Mouse (Mus musculus) layer of hippocampus, adult 11-12 months (tissue): ENCODE results near the gene Gm20517.
"Not testable (repeated sequence)": the region's sequence is repeated elsewhere in the genome, so short reads cannot be mapped to it uniquely, and the experiment has no call there.

ENCODE experiments used
- DNase-seq: peaks from one replicate; pipeline ENCODE4 v3.0.0; 2022; ENCODE audit warnings: low spot score

Gene Gm20517

DNA sequence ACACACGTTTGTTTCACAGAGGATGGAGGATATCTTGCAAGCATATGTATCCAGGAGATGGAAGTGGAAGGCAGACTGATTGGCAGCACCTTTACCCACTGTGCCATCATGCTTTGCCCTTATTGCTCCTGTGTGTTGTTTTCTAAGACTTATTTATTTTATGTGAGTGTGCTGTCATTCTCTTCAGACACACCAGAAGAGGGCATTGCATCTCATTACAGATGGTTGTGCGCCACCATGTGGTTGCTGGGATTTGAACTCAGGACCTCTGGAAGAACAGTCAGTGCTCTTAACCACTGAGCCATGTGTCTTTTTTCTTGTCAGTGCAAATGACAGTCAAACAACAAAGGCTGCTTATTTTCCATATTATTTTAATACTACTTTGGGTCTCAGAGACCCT, 16.4 kb downstream of the Gm20517 start:
- no peak for DNase-seq

- DNase-seq = peak; percentile 93
These were observed 17.7 kb downstream of the Gm20517 start for GRCm38 (mm10) chr17:47628851-47629676.

DNA sequence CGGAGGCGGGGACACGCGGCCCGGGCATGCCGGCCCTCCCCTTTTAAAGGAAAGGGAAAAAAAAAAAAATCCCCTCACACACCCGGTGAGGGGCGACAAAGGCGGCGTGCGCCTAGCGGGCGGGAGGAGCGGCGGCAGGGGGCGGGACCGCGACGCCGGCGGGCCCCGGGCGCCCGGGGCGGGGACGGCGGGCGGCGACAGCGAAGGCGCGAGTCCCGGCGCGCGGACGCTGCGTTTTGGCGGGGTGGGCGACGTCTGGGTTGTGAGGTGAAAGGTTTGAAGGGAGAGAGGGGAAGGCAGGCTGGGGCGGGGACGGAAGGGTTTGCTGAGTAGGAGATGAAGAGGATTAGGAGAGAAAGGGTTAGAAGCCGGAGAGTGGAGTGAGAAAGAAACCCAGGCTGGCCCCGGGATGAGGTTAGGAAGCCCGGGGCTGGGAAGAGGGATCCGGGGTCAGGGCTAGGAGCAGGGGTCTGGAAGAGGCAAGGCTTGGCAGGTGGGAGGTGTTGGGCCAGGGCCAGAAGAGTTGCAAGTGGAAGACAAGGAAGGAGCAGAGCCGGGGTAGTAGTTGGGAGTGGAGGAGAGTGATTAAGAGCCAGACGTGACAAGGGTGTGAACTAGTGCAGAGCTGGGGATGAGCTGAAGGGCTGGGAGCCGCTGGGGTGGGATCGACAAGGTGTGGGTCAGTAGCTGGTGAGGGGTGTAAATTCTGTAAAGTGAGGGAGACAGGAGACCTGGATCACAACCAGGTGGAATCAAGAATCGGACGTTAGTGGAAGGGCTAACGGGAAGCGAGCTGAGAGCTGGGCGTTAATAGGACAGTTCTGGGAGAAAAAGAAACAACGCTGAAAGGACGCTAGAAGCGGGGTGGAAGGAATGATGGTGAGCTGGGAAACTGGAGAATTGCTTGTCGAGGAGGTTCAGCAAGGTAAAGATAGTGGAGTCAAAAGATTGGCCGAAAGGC, 18.6 kb downstream of the Gm20517 start:
- peak; percentile 43 for DNase-seq

DNA sequence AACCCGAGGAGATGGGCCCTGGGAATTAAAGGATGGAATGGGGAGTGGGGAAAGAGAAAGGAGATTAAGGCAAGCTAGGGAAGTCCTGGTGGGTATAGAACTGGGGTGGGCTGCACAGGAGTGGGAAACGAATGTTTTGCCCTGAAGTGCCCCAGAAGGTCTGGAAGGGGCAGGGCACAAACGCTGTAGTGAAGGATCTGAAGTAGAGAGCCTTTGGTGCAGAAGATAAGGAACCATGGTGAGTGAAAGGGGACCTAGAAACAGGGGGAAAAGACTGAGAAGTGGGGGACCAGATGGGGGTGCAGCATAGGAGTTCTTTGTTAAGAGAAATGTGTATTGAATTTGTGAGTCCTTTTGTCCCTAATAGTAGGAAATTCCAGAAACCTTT, 19.3 kb downstream of the Gm20517 start, which contains the start of gene Usp49:
Gene Usp49, plus strand, starts transcription at position 13 of the 388 bp plus-strand sequence.
- DNase-seq = no peak

- DNase-seq = no peak
These were observed 20.9 kb downstream of the Gm20517 start for GRCm38 (mm10) chr17:47632181-47632840.

DNA sequence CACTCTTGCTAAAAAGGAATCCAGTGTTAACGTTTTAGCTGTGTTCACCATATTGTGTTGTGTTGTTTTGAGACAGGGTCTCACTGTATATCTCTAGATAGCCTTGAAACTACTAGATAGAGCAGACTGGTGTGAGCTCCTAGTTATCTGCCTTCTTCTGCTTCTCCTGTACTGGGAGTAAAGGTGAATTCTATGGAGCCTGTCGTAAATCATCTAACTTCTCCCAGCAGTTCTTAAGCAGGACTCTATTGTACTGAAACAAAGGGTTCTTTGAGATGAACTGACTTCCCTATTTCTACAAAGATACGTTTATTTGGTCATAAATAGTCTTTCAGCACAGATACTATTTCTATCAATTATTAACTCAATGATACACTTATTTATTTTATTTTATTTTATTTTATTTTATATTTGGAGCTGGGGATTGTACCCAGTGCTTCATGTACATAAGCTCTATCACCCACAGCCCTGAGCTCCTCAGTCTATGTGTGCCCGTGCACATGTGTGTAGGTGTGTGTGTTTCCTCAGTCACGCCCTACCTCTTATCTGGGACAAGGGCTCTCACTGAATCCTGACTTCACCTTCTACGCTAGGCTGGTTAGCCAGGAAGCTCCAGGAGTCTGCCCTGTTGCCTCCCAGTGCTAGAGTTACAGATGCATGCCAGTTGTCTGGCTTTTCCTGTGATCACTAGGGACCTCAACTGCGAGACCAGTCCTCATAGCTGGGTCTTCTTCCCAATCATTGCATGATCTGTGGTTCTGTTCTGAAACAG, 22.8 kb downstream of the Gm20517 start:
- DNase-seq = no peak

DNA sequence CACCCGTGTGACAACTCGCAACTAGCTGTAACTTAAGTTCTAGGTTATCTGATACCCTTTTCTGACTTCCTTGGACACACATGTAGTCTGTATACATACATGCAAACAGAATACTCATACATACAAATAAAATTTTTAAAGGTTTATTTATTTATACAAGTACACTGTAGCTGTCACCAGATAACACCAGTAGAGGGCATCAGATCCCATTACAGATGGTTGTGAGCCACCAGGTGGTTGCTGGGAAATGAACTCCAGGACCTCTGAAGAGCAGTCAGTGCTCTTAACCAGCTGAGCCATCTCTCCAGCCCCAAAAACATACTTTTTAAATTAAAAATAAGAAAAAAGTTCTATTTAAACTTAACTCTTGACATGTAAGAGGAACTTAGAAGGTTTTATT, 31.6 kb downstream of the Gm20517 start:
- no peak for DNase-seq

GRCm38 (mm10) chr17:47646683-47647082, 35.3 kb downstream of the Gm20517 start:
- peak; percentile 69 for DNase-seq

- DNase-seq = no peak
These were observed 37.6 kb downstream of the Gm20517 start for GRCm38 (mm10) chr17:47648966-47649365.

DNA sequence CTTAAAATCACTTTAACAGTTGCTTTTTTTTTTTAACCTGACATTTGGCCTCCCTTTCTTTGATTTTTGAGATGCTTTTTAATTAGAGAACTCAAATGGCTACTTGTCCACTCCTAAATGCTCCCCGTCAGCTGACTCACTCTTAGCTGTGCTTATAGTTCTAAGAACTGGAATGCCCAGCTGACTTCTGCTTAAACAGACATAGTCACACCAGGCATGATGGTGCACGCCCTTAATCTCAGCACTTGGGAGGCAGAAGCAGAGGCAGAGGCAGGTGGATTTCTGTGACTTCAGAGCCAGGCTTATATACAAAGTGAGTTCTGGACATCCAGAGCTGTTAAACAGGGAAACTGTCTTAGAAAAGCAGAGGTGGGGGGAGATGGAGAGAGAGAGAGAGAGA, 40.6 kb downstream of the Gm20517 start:
- no peak for DNase-seq

GRCm38 (mm10) chr17:47654346-47654745, 43.0 kb downstream of the Gm20517 start:
- DNase-seq = not testable (repeated sequence)

DNA sequence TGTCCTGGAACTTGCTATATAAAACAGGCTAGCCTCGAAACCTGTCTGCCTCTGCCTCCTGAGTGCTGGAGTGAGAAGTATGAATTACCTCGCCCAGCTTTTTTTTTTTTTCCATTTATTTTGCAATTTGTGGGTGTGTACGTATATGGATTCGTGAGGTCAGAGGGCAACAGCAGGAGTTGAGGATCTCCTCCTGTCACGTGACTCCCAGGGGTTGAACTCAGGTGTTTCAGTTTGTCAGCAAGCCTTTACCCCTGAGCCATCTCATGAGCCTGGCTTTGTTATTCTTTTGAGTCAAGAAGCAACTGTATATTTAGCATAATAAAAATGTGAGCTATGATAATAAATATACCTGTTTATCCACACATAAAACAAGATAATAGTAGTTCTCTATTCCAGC, 44.3 kb downstream of the Gm20517 start:
- DNase-seq = no peak

- DNase-seq = no peak
These were observed 46.5 kb downstream of the Gm20517 start for GRCm38 (mm10) chr17:47657901-47658300.

DNA sequence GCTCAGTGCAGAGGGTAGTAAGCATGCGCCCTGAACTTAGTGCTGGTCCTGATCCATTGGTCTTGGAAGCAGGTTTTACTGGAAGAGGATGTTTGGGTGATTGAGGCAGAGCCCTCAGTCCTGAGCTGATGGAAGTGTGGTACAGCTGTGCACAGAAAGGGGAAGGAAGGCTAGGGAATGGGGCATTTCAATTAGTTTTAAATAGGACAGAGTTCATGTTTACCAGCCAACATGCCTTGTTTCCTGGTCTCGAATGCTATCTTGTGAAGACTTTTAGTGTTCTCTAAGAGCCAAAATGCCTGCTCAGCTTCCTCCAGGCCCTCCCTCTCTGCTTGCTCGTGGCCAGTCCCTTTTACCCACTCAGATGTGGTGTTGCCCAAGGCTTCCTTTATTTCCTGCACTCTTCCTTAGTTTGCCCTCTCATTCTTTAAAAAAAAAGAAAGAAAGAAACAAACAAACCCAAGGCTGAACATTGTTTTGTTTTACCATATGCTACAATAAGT, 47.4 kb downstream of the Gm20517 start:
- DNase-seq = no peak

GRCm38 (mm10) chr17:47663009-47663713, 51.8 kb downstream of the Gm20517 start:
- no peak for DNase-seq

GRCm38 (mm10) chr17:47664474-47664873, 53.1 kb downstream of the Gm20517 start:
- no peak for DNase-seq

GRCm38 (mm10) chr17:47669166-47669565, 57.8 kb downstream of the Gm20517 start:
- no peak for DNase-seq

GRCm38 (mm10) chr17:47671988-47672310, 60.6 kb downstream of the Gm20517 start:
- no peak for DNase-seq

DNA sequence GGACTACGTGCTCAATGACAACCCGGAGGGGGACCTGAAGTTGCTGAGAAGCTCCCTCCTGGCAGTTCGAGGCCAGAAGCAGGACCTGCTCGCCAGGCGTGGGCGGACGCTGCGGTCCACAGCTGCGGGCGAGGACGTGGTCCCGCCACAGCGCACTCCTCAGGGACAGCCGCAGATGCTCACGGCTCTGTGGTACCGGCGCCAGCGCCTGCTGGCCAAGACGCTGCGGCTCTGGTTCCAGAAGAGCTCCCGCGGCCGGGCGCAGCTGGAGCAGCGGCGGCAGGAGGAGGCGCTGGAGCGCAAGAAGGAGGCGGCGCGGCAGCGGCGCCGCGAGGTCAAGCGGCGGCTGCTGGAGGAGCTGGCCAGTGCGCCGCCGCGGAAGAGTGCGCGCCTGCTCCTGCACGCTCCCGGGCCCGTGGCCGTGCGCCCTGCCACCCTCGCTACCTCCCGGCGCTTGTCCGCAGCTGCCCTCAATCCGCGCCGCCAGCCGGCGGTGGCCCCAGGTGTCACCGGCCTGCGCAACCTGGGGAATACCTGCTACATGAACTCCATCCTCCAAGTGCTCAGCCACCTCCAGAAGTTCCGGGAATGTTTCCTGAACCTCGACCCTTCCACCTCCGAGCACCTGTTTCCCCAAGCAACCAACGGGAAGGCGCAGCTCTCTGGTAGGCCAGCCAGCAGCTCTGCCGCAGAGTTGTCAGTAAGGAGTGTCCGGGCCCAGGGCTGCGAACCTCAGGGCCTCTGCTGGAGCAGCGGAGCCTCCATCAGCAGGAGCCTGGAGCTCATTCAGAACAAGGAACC, 61.1 kb downstream of the Gm20517 start:
- no peak for DNase-seq

DNA sequence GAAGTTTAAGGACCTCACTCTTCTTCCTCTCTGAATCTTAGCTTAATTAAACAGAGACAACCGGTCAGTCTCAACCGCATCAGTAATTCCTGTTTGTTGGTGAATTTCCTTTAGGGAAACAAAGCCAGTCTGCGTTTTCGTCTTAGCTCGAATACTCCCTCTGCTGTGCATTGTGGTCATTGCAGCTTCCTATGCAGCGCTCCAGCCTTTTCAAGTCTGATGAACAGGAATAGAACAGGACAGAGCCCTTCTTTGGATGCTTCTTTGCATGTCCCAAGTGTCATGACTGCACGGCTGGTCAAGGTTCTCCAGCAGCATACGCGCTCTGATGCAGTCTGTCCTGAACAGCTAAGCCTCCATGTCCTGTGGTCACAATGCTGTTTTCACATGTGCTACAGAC, 65.2 kb downstream of the Gm20517 start:
- DNase-seq = peak; percentile 80
